7 mouse cellular contexts compared by ENCODE assay signal in the genomic region with DNA sequence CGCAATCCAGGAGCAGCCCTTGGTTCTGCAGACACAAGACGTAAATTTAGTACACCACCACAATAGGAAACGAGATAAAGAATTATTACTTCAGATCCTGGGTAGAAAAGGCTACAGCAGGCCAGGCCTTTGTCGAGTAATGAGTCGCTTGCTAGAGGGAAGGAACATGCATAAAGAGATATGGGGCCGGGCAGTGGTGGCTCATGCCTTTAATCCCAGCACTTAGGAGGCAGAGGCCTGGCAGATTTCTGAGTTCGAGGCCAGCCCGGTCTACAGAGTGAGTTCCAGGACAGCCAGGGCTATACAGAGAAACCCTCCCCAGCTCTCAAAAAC. TPM values are rescaled to one million over a fixed set of nuclear protein-coding genes. Genes with fewer than 3 reads are reported as not detected.
DNase-seq lines count a peak whose midpoint lies in the region; ATAC-seq and TF ChIP-seq lines count a peak whose summit lies in the region.

No protein-coding gene starts in this region.

- H3K4me3 ChIP-seq in lung, postnatal 0 days (ENCODE audit: low read depth, low read length) = peak overlapping the region; percentile 86
- H3K4me3 ChIP-seq in forebrain, embryonic 11.5 days (ENCODE audit: low read depth, low read length) = peak overlapping the region; percentile 97
- H3K4me3 ChIP-seq in limb, embryonic 14.5 days (replicated peaks; ENCODE audit: low read length) = peak overlapping the region; percentile 99
- peak overlapping the region; percentile 100; the same call in 1 of the 2 replicates for H3K4me3 ChIP-seq in stomach, embryonic 14.5 days (ENCODE audit: low read depth, low read length)

- H3K36me3 ChIP-seq in lung, postnatal 0 days (ENCODE audit: insufficient read depth, low read length) = peaks cover 21% of the 10 kb centered on the region; the same call in 1 of the 2 replicates
- peaks cover 11% of the 10 kb centered on the region for H3K36me3 ChIP-seq in forebrain, embryonic 11.5 days (ENCODE audit: control insufficient read depth, insufficient read depth, low read length)
- peaks cover 30% of the 10 kb centered on the region for H3K36me3 ChIP-seq in limb, embryonic 14.5 days (ENCODE audit: control insufficient read depth, insufficient read depth, low read length)
- H3K36me3 ChIP-seq in stomach, embryonic 14.5 days (ENCODE audit: control insufficient read depth, insufficient read depth, low read length) = peaks cover 24% of the 10 kb centered on the region

- no peak for TF ChIP-seq POLR2A in limb, embryonic 14.5 days (IDR thresholded peaks at IDR 0.05; ENCODE audit: borderline replicate concordance, extremely low read depth, insufficient read depth, insufficient read length)

- intact Hi-C loops in left cerebral cortex, postnatal 14 days (cut with DNase I) = no loop called here

- no peak for TF ChIP-seq EP300 in lung, postnatal 0 days (IDR thresholded peaks at IDR 0.05)

- no peaks in the 10 kb centered on the region for H3K27me3 ChIP-seq in lung, postnatal 0 days (replicated peaks; ENCODE audit: insufficient read depth, low read length)
- no peaks in the 10 kb centered on the region for H3K27me3 ChIP-seq in forebrain, embryonic 11.5 days (ENCODE audit: control insufficient read depth, insufficient read depth, low read length)
- no peaks in the 10 kb centered on the region for H3K27me3 ChIP-seq in limb, embryonic 14.5 days (ENCODE audit: control insufficient read depth, insufficient read depth, low read length)
- H3K27me3 ChIP-seq in stomach, embryonic 14.5 days (ENCODE audit: control insufficient read depth, insufficient read depth, low read length) = no peaks in the 10 kb centered on the region

- 25% methylated on average over 8 of the region's 8 CpGs for WGBS in lung, postnatal 0 days
- WGBS in forebrain, embryonic 11.5 days = 25% methylated on average over 8 of the region's 8 CpGs
- 33% methylated on average over 8 of the region's 8 CpGs for WGBS in limb, embryonic 14.5 days
- WGBS in stomach, embryonic 14.5 days = 30% methylated on average over 8 of the region's 8 CpGs

- DNase-seq in lung, postnatal 0 days (ENCODE audit: low spot score) = no peak
- DNase-seq in lung, postnatal 4 days = no peak
- no peak for DNase-seq in forebrain, embryonic 11.5 days (ENCODE audit: low spot score)
- no peak for DNase-seq in limb, embryonic 14.5 days (ENCODE audit: low spot score)
- no peak for DNase-seq in left cerebral cortex, postnatal 14 days (ENCODE audit: low spot score in 2 of 2)
- no peak for DNase-seq in spleen, adult 18-20 months

- 0 out of 2 replicates have a peak overlapping the region, but pooled peaks have one; percentile 96 for H3K9ac ChIP-seq in lung, postnatal 0 days (replicated peaks; ENCODE audit: low read depth)
- peak overlapping the region; percentile 93 for H3K9ac ChIP-seq in forebrain, embryonic 11.5 days (ENCODE audit: low read length)
- peak overlapping the region; percentile 94 for H3K9ac ChIP-seq in limb, embryonic 14.5 days (ENCODE audit: low read depth, low read length, severe bottlenecking)
- no peak overlapping the region for H3K9ac ChIP-seq in stomach, embryonic 14.5 days (replicated peaks; ENCODE audit: low read depth, low read length)

- no peak for TF ChIP-seq CTCF in lung, postnatal 0 days (IDR thresholded peaks at IDR 0.05)

- ATAC-seq in lung, postnatal 0 days = peak; percentile 2; the same call in 1 of the 2 replicates
- peak; percentile 22; the same call in 1 of the 2 replicates for ATAC-seq in forebrain, embryonic 11.5 days (replicated peaks; ENCODE audit: low FRiP score)
- ATAC-seq in limb, embryonic 14.5 days (ENCODE audit: low FRiP score, low read depth) = peak; percentile 10; the same call in 1 of the 2 replicates
- no peak for ATAC-seq in stomach, embryonic 14.5 days (ENCODE audit: insufficient number of reproducible peaks, insufficient read depth, low FRiP score, low read depth)

- H3K9me3 ChIP-seq in lung, postnatal 0 days (ENCODE audit: low read length) = no peaks in the 10 kb centered on the region
- no peaks in the 10 kb centered on the region for H3K9me3 ChIP-seq in forebrain, embryonic 11.5 days (ENCODE audit: control insufficient read depth, low read length)
- no peaks in the 10 kb centered on the region for H3K9me3 ChIP-seq in limb, embryonic 14.5 days (ENCODE audit: control insufficient read depth, low read length)
- no peaks in the 10 kb centered on the region for H3K9me3 ChIP-seq in stomach, embryonic 14.5 days (ENCODE audit: control insufficient read depth, low read depth, low read length)

- peak overlapping the region; percentile 57; the same call in 1 of the 2 replicates for H3K27ac ChIP-seq in lung, postnatal 0 days (ENCODE audit: low read length)
- H3K27ac ChIP-seq in forebrain, embryonic 11.5 days (ENCODE audit: low read depth, low read length) = peak overlapping the region; percentile 63; the same call in 1 of the 2 replicates
- peak overlapping the region; percentile 63 for H3K27ac ChIP-seq in limb, embryonic 14.5 days (replicated peaks; ENCODE audit: low read depth, low read length)
- peak overlapping the region; percentile 69 for H3K27ac ChIP-seq in stomach, embryonic 14.5 days (ENCODE audit: low read length)

- H3K4me2 ChIP-seq in lung, postnatal 0 days (replicated peaks; ENCODE audit: low read depth, low read length) = peak overlapping the region; percentile 42; the same call in 1 of the 2 replicates
- H3K4me2 ChIP-seq in forebrain, embryonic 11.5 days (ENCODE audit: low read depth, low read length, severe bottlenecking) = peak overlapping the region; percentile 96
- peak overlapping the region; percentile 93 for H3K4me2 ChIP-seq in limb, embryonic 14.5 days (replicated peaks; ENCODE audit: low read depth, low read length, severe bottlenecking)
- H3K4me2 ChIP-seq in stomach, embryonic 14.5 days (replicated peaks; ENCODE audit: low read depth, low read length) = peak overlapping the region; percentile 31

- H3K4me1 ChIP-seq in lung, postnatal 0 days (ENCODE audit: insufficient read depth, low read depth, low read length) = peaks cover 9% of the 10 kb centered on the region
- peaks cover 11% of the 10 kb centered on the region; the same call in 1 of the 2 replicates for H3K4me1 ChIP-seq in forebrain, embryonic 11.5 days (replicated peaks; ENCODE audit: control insufficient read depth, insufficient read depth, low read length)
- H3K4me1 ChIP-seq in limb, embryonic 14.5 days (ENCODE audit: control insufficient read depth, insufficient read depth, low read length) = peaks cover 13% of the 10 kb centered on the region
- H3K4me1 ChIP-seq in stomach, embryonic 14.5 days (ENCODE audit: control insufficient read depth, insufficient read depth, low read length) = peaks cover 17% of the 10 kb centered on the region

RNA-seq across cellular contexts. Expression of a gene that starts 0.4 kb away (rescaled TPM):
- polyA plus RNA-seq in lung, postnatal 0 days (2015; fragmentation: Nextera tagmentation; extraction: Ambion mirVana) = 40.5 and 43.1 TPM in 2 replicates
- 71.7 and 80.3 TPM in 2 replicates for polyA plus RNA-seq in forebrain, embryonic 11.5 days (2014; fragmentation: Nextera tagmentation; extraction: Ambion mirVana)
- polyA plus RNA-seq in limb, embryonic 14.5 days (2012; rRNA removed) = 55.3 and 55.8 TPM in 2 replicates
- 60.2 and 63.4 TPM in 2 replicates for polyA plus RNA-seq in limb, embryonic 14.5 days (2014; fragmentation: Nextera tagmentation; extraction: Ambion mirVana)
- 59.7 and 66.9 TPM in 2 replicates for polyA plus RNA-seq in stomach, embryonic 14.5 days (2014; fragmentation: Nextera tagmentation; extraction: Ambion mirVana)
- total RNA-seq in left cerebral cortex, postnatal 14 days (2021) = 10 to 100 TPM; 44.2 to 49.0 TPM

RNA-seq across cellular contexts. Expression of a gene that starts 12.5 kb away (rescaled TPM):
- polyA plus RNA-seq in lung, postnatal 0 days (2015; fragmentation: Nextera tagmentation; extraction: Ambion mirVana) = 121 and 131 TPM in 2 replicates
- 271 and 304 TPM in 2 replicates for polyA plus RNA-seq in forebrain, embryonic 11.5 days (2014; fragmentation: Nextera tagmentation; extraction: Ambion mirVana)
- 236 and 273 TPM in 2 replicates for polyA plus RNA-seq in limb, embryonic 14.5 days (2012; rRNA removed)
- polyA plus RNA-seq in limb, embryonic 14.5 days (2014; fragmentation: Nextera tagmentation; extraction: Ambion mirVana) = 248 and 249 TPM in 2 replicates
- 218 and 224 TPM in 2 replicates for polyA plus RNA-seq in stomach, embryonic 14.5 days (2014; fragmentation: Nextera tagmentation; extraction: Ambion mirVana)
- 100 to 1,000 TPM; 141 to 144 TPM for total RNA-seq in left cerebral cortex, postnatal 14 days (2021)

RNA-seq across cellular contexts. Expression of a gene that starts 12.6 kb away (rescaled TPM):
- 22.5 and 26.4 TPM in 2 replicates for polyA plus RNA-seq in lung, postnatal 0 days (2015; fragmentation: Nextera tagmentation; extraction: Ambion mirVana)
- 45.4 and 48.3 TPM in 2 replicates for polyA plus RNA-seq in forebrain, embryonic 11.5 days (2014; fragmentation: Nextera tagmentation; extraction: Ambion mirVana)
- 61.0 and 79.7 TPM in 2 replicates for polyA plus RNA-seq in limb, embryonic 14.5 days (2012; rRNA removed)
- polyA plus RNA-seq in limb, embryonic 14.5 days (2014; fragmentation: Nextera tagmentation; extraction: Ambion mirVana) = 36.8 and 39.0 TPM in 2 replicates
- 27.8 and 29.5 TPM in 2 replicates for polyA plus RNA-seq in stomach, embryonic 14.5 days (2014; fragmentation: Nextera tagmentation; extraction: Ambion mirVana)
- total RNA-seq in left cerebral cortex, postnatal 14 days (2021) = 10 to 100 TPM; 75.3 to 79.6 TPM

RNA-seq across cellular contexts. Expression of a gene that starts 27.8 kb away (rescaled TPM):
- polyA plus RNA-seq in lung, postnatal 0 days (2015; fragmentation: Nextera tagmentation; extraction: Ambion mirVana) = 54.7 and 63.8 TPM in 2 replicates
- 139 and 140 TPM in 2 replicates for polyA plus RNA-seq in forebrain, embryonic 11.5 days (2014; fragmentation: Nextera tagmentation; extraction: Ambion mirVana)
- polyA plus RNA-seq in limb, embryonic 14.5 days (2012; rRNA removed) = 187 and 282 TPM in 2 replicates
- polyA plus RNA-seq in limb, embryonic 14.5 days (2014; fragmentation: Nextera tagmentation; extraction: Ambion mirVana) = 81.9 and 86.7 TPM in 2 replicates
- 69.0 and 70.9 TPM in 2 replicates for polyA plus RNA-seq in stomach, embryonic 14.5 days (2014; fragmentation: Nextera tagmentation; extraction: Ambion mirVana)
- total RNA-seq in left cerebral cortex, postnatal 14 days (2021) = 100 to 1,000 TPM; 207 to 211 TPM

RNA-seq across cellular contexts. Expression of a gene that starts 34.0 kb away (rescaled TPM):
- polyA plus RNA-seq in lung, postnatal 0 days (2015; fragmentation: Nextera tagmentation; extraction: Ambion mirVana) = 2.0 and 3.7 TPM in 2 replicates
- polyA plus RNA-seq in forebrain, embryonic 11.5 days (2014; fragmentation: Nextera tagmentation; extraction: Ambion mirVana) = 7.6 and 8.3 TPM in 2 replicates
- polyA plus RNA-seq in limb, embryonic 14.5 days (2012; rRNA removed) = 1.8 and 1.9 TPM in 2 replicates
- 4.2 and 4.5 TPM in 2 replicates for polyA plus RNA-seq in limb, embryonic 14.5 days (2014; fragmentation: Nextera tagmentation; extraction: Ambion mirVana)
- 3.6 and 5.4 TPM in 2 replicates for polyA plus RNA-seq in stomach, embryonic 14.5 days (2014; fragmentation: Nextera tagmentation; extraction: Ambion mirVana)
- 10 to 100 TPM; 25.9 to 30.1 TPM for total RNA-seq in left cerebral cortex, postnatal 14 days (2021)

Comparison
In these comparisons a context has a peak if more than half of its experiments do, and no peak if none do; other contexts are left out.
1. H3K4me2 ChIP-seq: peak in every context shown above with its lines; median percentile 96 in forebrain, embryonic 11.5 days; 93 in limb, embryonic 14.5 days; 42 in lung, postnatal 0 days; 31 in stomach, embryonic 14.5 days.